Mouse (Mus musculus): ENCODE measurements at regions not wholly inside any gene's neighbourhood (a gene's known extent, or its start where the extent isn't known, plus 50 kb on each side); places are given as distances from the start of the nearest gene placed in this dataset.

- DNase-seq (ENCODE audit: low read depth, low spot score) = peak; percentile 61
Observed at GRCm38 (mm10) chr12:109539046-109539445, 61.1 kb downstream of the Rtl1 start.

GRCm38 (mm10) chr12:109538641-109539040 lies 61.5 kb downstream of the Rtl1 start:
- DNase-seq (ENCODE audit: low read depth, low spot score) = no peak

GRCm38 (mm10) chr12:109536536-109536935 lies 63.6 kb downstream of the Rtl1 start:
- no peak for DNase-seq (ENCODE audit: low read depth, low spot score)

- DNase-seq (ENCODE audit: low read depth, low spot score) = no peak
Observed at GRCm38 (mm10) chr12:109532392-109532791, 67.7 kb downstream of the Rtl1 start.

GRCm38 (mm10) chr12:109531347-109532023 lies 68.6 kb downstream of the Rtl1 start:
- DNase-seq (ENCODE audit: low read depth, low spot score) = peak; percentile 54

- DNase-seq (ENCODE audit: low read depth, low spot score) = no peak
Observed at GRCm38 (mm10) chr12:109530215-109531050, 69.7 kb downstream of the Rtl1 start.

GRCm38 (mm10) chr12:109529501-109529900 lies 70.6 kb downstream of the Rtl1 start:
- no peak for DNase-seq (ENCODE audit: low read depth, low spot score)

GRCm38 (mm10) chr12:109528966-109529365 lies 71.2 kb downstream of the Rtl1 start:
- no peak for DNase-seq (ENCODE audit: low read depth, low spot score)

- DNase-seq (ENCODE audit: low read depth, low spot score) = no peak
Observed at GRCm38 (mm10) chr12:109528263-109528545, 71.9 kb downstream of the Rtl1 start.

GRCm38 (mm10) chr12:109527414-109528262 lies 72.5 kb downstream of the Rtl1 start:
- no peak for DNase-seq (ENCODE audit: low read depth, low spot score)

- peak; percentile 29 for DNase-seq (ENCODE audit: low read depth, low spot score)
Observed at GRCm38 (mm10) chr12:109525613-109526012, 73.0 kb downstream of the Dlk1 start.

- DNase-seq (ENCODE audit: low read depth, low spot score) = no peak
Observed at GRCm38 (mm10) chr12:109521199-109521780, 68.7 kb downstream of the Dlk1 start.

- DNase-seq (ENCODE audit: low read depth, low spot score) = no peak
Observed at GRCm38 (mm10) chr12:109520414-109520813, 67.8 kb downstream of the Dlk1 start.

- no peak for DNase-seq (ENCODE audit: low read depth, low spot score)
Observed at GRCm38 (mm10) chr12:109519838-109520237, 67.2 kb downstream of the Dlk1 start.

GRCm38 (mm10) chr12:109518413-109519021 lies 65.9 kb downstream of the Dlk1 start:
- no peak for DNase-seq (ENCODE audit: low read depth, low spot score)

- no peak for DNase-seq (ENCODE audit: low read depth, low spot score)
Observed at GRCm38 (mm10) chr12:109517764-109518163, 65.1 kb downstream of the Dlk1 start.

GRCm38 (mm10) chr12:109516961-109517360 lies 64.3 kb downstream of the Dlk1 start:
- no peak for DNase-seq (ENCODE audit: low read depth, low spot score)

GRCm38 (mm10) chr12:109514292-109514818 lies 61.7 kb downstream of the Dlk1 start:
- DNase-seq (ENCODE audit: low read depth, low spot score) = no peak
